Mouse (Mus musculus) gonadal fat pad, adult 2 months (tissue): ENCODE data around the gene Zfp263. TPM values are rescaled to one million over a fixed set of nuclear protein-coding genes. Genes with fewer than 3 reads are reported as not detected.

Source experiments
- DNase-seq: peaks from one replicate; pipeline ENCODE4 v3.0.0-alpha.2; 2012; ENCODE audit warnings: low read depth
- polyA plus RNA-seq: library from polyadenylated mRNA; depleted of rRNA; stranded (reverse); fragments of >200 nt; gene quantifications from 2 replicates; pipeline ENCODE4 v1.2.3, GENCODE M21; 2012; rRNA removed

The Zfp263 gene
- 9.7 and 10.2 TPM in 2 replicates for polyA plus RNA-seq

DNA sequence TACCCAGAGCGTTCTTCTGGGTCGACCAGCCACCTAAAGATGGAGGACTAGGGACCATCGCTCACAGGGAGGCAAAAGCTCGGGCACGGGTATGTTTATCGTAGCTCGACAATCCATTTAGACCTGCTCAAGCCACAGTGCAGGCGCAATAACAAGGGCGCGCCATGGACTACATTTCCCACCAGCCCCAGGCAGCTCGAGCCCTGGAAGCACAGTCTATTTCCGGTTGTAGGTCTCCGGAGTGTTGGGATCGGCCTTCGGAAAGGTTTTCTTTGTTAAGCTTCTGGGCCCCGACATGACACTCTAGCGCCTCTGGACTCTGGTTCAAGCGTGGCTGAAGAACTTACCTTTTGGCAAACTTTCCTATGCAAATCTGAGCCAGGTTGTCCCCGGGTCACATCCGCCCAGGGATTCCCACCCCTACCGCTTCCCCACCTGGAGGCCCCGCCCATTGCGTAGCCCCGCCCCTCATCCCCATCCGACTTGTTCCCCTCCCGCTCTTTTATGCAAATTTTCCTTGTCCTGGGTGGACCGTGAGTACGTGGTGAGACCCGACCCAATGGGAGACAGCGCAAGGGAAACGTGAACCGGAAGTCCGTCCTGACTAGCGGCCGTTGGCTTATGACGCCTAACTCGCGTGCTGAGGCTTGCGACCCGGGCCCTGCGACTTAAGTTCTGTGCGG, at the start of gene Zfp263:
Zfp263 (plus strand) TSS at position 591 of the 683 bp plus-strand sequence.
- DNase-seq: peak; percentile 90

DNA sequence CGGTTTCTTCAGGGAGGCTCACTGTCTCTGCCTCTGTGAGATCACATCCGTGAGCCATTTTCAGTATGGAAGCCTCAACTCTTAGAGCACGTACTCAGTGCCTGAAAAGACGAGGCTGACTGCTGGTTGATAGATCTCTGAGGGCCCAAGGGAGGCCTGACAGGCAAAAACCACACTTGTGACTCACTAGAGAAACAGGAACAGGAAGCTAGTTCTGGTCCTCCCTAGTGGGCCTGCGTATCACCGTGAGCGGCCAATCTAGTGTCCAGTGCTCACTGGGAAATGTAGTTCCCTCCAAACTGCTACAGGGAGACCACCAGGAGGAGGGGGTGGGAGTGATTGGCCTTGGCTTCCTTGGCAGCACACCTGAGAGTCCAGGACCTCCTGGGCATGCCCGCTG, 44.6 kb upstream of the Zfp263 start:
- no peak for DNase-seq

DNA sequence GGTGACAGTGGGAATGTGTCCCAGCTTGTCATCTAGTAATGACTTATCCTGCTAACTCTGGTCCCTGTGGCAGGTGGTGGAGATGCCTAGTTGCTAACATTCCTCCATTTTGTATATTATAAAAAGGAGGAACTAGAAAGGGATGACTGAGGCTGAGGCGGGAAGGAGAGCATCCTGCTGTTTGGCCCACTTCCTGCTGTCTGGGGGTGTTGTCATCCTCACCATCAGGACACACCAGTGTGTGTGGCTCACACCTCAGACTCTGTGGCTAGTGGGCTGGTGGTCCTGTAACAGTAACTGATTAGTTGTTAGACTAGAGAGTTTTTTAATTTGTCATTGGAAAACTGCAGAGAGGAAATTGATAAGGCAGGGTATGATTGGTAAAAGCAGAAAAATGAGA, 43.0 kb upstream of the Zfp263 start:
- DNase-seq: no peak

DNA sequence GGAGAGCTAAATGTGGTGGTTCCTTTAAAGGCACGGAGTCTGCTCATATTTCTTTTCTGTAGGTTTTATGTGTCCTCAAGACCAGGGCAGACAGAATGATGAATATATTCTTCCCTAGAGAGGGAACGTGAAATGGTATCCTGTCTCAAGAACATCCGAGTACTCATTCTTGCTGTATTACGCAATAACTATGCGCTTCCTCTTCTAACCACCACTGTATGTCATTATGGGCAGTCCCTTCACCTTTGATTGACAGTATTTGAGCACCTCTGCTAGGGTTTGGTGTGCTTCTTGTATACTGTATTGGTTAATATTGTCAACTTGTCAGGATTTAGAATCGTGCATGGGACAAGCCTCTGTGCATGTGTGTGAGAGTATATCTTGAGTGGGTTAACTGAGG, 37.2 kb upstream of the Zfp263 start:
- no peak for DNase-seq

DNA sequence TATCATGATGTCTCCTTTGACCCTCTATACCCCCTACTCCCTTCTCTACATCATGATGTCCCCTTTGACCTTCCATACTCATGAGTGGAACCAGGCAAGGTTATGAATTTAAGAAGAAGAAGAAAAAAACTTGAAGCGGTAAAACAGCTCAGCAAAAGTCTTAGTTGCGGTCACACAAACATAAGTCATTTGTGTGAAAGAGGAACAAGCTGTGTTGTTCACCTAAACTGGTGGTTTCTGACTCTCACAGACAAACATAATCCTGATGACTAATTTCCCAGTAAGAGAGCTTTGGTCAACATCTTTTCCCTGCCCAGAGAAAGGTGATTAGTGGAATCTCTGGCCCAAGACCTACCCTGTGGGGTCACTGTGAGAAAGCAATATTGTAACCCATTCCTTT, 29.2 kb upstream of the Zfp263 start:
- no peak for DNase-seq

DNA sequence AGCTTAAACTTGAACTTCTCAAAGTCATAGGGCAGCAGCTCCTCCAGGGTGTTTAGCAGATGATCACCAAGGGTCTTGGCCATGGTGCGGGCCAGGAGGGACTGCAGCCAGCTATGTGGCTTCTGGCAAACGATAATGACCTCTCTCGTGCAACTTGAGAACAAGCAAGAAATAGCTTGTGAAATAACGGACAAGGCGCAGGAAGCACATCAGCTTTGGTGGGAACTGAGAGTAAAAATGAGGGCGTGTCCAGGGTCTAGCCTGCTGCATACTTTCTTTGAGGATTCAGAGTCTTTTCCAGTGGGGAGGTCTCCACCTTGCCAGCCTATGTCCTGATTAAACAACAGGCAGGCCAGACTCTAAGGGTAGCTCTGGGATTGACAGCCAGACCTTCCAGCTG, 25.9 kb upstream of the Zfp263 start, which contains the start of gene Mefv:
Mefv (minus strand) TSS at position 118 of the 400 bp plus-strand sequence.
- no peak for DNase-seq

DNA sequence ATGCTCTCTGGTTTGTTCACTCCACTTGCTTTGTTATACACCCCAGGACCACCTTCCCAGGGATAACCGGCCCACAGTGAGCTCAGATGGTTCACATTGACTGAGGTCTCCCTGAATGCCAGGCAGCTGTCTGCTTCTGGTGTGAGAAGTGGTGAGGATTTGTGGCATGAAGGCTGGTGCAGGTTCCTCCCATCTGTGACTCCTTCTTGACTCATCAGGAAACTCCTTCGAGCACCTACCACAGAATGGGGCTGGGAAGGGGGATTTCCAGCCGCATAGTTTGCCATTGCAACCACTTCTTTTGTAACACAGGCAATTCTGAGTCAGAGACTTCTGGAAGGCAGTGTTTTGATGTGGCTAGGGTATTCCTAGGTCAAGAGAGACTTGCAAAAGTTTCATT, 20.7 kb upstream of the Zfp263 start:
- DNase-seq: no peak

DNA sequence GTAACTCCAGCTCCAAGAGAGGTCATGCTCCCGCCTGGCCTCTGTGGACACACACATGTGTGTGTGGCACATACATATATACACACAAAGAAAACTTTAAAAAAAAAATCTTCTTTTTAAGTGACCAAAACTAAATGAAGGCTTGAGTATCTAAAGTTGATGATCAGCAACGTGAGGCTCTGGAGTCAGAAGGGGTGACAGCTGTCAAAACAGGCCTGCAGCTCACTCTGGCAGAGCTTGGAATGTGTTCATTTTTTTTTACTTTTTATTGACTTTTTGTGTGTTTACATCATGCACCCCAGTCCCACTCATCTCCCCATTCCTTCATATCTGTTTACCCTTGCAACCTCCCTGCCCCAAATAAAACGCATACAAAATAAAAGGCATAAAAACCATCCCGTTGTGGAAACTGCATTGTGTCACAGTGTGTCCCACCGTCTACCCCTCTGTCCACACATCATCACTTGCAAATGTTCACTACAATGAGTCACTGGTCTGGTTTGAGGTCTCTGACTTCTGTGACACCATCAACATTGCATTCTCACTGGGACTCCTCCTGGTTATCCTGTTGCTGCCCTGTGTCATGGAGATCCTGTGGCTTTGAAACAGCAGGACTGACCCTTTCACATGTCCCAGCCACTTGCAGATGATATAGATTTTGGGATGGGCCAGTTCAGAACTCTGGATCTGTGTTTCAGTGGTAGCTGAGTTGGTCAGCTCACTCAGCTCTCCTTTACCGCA, 15.7 kb upstream of the Zfp263 start:
- no peak for DNase-seq

DNA sequence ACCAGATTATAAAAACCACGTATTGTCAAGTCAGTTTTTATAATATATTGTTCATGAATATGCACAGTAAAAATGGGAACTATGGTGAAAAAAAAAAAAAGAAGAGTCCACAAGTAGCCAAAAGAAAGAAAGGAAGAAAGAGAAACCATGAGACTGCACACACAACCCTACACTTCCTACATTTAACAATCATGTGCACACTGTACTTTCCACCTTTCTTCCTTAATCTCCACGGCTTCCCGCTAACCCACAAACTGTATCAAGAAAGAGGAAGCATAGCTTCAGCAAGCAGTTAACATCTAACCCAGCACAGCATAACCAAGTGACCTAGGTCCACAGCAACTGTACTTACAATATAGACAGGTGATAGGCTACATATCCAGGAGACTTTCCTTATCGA, 11.3 kb upstream of the Zfp263 start:
- DNase-seq: no peak

DNA sequence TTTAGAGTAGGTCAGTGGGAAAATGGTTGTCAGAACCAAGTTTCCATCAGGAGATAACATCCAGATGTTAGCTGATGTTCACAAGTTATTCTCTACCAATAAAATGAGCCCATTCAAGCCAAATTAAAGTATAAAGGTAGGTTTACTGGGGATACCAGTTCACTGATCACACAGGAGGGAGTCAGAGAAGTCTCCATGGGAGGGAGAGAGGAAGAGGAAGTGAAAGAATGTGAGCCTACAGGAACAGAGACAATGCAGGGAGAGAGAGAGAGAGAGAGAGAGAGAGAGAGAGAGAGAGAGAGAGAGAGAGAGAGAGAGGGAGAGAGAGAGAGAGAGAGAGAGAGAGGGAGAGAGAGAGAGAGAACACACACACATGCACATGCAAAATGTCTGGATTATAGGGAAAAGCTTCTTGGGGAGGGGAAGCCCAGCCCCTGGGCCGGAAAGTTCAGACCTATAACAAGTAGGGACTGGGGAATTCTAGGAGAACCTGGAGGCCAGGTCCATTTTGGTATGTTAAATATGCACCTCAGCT, 10.6 kb upstream of the Zfp263 start:
- DNase-seq: no peak

DNA sequence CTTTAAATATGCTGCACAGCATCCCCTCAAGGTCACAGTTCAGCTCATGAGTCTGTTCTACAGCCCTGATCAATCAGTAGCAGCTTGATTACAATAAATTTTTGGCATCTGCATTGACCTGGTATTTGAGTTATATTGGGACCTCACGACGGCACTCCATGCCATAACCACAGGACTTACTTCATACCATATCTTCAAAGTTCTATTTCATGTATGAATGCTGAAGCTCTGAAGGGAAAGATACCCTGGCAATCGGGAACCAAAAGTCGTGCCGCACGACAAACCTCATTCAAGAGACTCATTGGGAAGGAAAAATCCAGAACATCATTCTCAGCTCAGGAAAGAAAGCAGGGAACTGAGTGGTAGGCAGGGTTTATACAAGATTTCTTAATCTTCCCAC, 1.4 kb upstream of the Zfp263 start:
- DNase-seq: no peak

DNA sequence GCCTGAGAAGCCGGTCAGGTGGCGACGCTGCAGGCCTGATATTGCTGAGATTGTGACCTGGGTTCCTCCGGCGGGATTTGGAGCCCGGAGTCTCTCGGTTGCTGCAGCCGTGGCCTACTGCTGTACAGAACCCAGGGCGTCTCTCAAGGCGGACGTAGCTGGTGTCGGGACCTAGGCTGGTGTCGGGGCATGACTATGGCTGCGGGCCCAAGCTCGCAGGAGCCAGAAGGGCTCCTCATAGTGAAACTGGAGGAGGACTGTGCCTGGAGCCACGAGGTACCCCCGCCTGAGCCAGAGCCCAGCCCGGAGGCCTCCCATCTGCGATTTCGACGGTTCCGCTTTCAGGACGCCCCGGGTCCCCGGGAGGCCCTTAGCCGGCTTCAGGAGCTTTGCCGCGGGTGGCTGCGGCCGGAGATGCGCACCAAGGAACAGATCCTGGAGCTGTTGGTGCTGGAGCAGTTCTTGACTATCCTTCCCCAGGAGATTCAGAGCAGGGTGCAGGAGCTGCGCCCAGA, 350 bp downstream of the Zfp263 start:
- DNase-seq: no peak

DNA sequence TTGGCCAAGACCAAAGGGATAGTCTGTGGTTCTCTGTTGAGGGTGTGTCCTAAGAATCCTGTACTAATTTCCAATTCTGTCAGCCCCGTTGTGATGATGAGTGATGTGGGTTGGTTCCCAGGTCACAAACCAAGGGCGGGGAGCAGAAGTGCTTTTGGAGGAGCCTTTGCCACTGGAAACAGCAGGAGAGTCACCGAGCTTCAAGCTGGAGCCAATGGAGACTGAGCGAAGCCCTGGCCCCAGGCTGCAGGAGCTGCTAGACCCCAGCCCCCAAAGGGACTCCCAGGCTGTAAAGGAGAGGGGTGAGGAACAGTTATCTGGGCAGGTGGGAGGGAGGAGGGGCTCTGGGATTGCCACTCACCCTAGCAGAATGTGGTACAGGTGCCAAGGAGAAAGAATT, 1.8 kb downstream of the Zfp263 start:
- no peak for DNase-seq

DNA sequence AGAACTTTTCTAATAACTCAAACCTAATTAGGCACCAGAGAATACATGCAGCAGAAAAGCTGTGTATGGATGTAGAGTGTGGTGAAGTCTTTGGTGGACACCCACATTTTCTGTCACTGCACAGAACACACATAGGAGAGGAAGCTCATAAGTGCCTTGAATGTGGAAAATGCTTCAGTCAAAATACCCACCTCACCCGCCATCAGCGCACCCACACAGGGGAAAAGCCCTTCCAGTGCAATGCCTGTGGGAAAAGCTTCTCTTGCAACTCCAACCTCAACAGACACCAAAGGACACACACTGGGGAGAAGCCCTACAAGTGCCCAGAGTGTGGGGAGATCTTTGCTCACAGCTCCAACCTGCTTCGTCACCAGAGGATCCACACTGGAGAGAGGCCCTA, 5.1 kb downstream of the Zfp263 start:
- DNase-seq: no peak

DNA sequence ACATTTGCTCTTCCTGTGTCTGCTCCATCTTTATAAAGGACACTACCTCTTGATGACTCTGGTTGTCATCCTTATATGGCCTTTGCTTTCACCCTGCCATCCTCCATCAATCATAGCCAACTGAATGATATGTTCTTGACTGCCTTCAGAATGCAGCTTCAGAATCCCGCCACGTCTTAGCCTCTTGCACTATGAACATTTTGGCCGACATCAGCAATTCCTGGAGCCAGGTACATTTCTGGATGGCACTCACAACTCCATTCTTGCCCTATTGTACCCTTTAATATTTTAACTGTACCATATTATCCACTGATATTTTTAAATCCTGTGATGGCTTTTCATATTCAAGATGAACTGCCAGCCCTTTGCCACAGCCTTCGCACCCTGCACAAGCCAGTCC, 27.7 kb downstream of the Zfp263 start:
- no peak for DNase-seq

DNA sequence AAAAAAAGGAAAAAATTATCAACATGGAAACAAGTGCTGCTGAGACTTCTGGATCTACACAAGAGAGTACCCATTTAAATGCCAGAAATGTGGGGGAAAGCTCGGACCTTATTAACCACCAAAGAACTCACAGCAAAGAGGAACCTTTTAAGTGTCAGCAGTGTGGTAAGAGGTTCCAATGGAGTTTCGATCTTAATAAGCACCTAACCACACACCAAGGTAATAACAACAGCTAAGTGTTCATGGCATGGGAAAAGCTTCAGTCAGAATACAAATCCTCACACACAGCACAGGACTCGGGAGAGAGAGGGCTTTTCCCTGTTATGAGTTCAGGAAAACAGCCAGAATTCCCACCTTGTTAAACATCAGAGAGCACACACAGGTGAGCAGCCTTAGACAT, 32.5 kb downstream of the Zfp263 start:
- no peak for DNase-seq

DNA sequence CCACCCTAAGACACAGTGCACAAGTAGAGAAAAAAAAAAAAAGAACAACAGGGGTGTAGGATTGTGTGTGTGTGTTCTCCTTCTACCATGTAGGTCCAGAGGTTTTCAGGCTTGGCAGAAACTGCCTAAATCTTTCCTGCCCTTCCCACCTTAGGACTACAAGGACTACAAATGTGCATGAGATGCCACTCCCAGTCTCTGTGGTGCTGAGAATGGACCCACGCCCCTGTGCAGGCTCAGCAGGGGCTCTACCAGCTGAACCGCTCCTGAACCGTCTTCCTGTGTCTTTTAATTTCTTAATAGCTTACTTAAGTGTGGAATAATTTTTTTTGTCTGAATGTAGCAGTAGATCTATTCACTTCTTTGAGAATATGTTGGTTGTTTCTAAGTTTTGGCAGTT, 34.1 kb downstream of the Zfp263 start:
- DNase-seq: no peak

DNA sequence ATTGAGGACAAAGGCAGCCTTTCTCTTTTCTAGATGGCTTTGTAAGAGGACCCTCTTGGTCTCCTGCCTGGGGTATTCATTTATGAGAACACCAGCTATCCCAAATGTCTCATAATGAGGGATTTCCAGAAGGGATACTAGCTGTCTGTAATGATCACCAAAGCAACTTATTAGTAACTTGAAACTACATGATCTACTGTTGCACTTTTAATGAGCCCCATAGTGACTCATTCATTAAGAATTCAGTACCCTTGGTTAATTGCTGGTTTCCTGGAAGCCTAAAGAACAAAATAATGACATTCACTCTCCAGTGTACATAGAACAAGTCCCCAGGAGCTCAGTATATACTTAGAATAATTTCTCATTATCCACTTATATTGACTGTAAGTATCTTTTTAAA, 37.3 kb downstream of the Zfp263 start:
- no peak for DNase-seq

DNA sequence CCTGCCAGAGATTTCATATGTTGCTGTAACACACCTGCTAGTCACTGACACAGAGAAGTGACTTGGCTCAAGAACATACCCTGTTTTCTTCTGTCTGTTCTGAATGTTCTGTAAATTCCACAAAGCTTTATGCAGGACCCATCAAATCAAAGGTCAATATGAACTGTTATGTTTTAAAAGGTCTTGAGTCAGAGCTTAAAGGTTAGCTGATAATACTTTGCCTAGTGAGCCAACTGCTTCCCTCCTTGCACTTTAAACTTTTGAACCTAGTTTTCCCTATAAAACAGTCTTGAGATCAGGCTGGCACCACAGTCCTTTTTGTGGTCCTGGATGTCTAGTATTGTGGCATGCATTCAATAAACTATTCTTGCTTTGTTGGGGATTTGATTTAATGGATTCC, 44.5 kb downstream of the Zfp263 start:
- DNase-seq: no peak
